Mouse (Mus musculus) forebrain, embryonic 13.5 days (tissue): Measurements from ENCODE around the gene Cfap43. TPM values are rescaled to one million over a fixed set of nuclear protein-coding genes. Genes with fewer than 3 reads are reported as not detected.
A peak's percentile ranks its signal among the peaks of the same experiment; 100 is the strongest.

Experiments used
- ATAC-seq: fragments of 200-750 bp; cut with Nextera tagmentation; 2 replicates; pipeline ENCODE4 v1.8.0; 2017
- H3K27ac ChIP-seq: fragments of 300-500 bp; sonication (generic); 2 replicates; pipeline ENCODE4 v1.5.1; 2015; ENCODE audit warnings: inconsistent platforms, mild to moderate bottlenecking, moderate library complexity
- H3K27me3 ChIP-seq: fragments of 300-500 bp; sonication (generic); 2 replicates; pipeline ENCODE4 v1.6.1; 2015; ENCODE audit warnings: mild to moderate bottlenecking, inconsistent platforms
- H3K36me3 ChIP-seq: fragments of 300-500 bp; sonication (generic); 2 replicates; pipeline ENCODE4 v1.6.1; 2015; ENCODE audit warnings: mild to moderate bottlenecking, inconsistent platforms; ENCODE audit not compliant: poor library complexity, severe bottlenecking
- H3K4me1 ChIP-seq: fragments of 300-500 bp; sonication (generic); 2 replicates; pipeline ENCODE4 v1.6.1; 2015; ENCODE audit warnings: inconsistent platforms
- H3K4me2 ChIP-seq: fragments of 300-500 bp; sonication (generic); 2 replicates; pipeline ENCODE4 v1.6.1; 2015; ENCODE audit warnings: inconsistent platforms, mild to moderate bottlenecking, moderate library complexity
- H3K4me3 ChIP-seq: fragments of 300-500 bp; sonication (generic); 2 replicates; pipeline ENCODE4 v1.5.1; 2015; ENCODE audit warnings: mild to moderate bottlenecking, inconsistent platforms
- H3K9ac ChIP-seq: fragments of 300-500 bp; sonication (generic); 2 replicates; pipeline ENCODE4 v1.6.1; 2015; ENCODE audit warnings: mild to moderate bottlenecking, inconsistent platforms
- H3K9me3 ChIP-seq: fragments of 300-500 bp; sonication (generic); replicated peaks from 2 replicates; pipeline ENCODE4 v1.6.1; 2016; ENCODE audit warnings: inconsistent platforms
- WGBS: fragments of 180-500 bp; shearing (Covaris S2); methylation state at CpG from one replicate; pipeline ENCODE4 v1.1.7; 2015; 5-methylcytosine and 5-hydroxymethylcytosine counted together
- polyA plus RNA-seq: library from polyadenylated mRNA; unstranded; fragments of >200 nt; fragmentation: Nextera tagmentation; extraction: Ambion mirVana; gene quantifications from 2 replicates; pipeline ENCODE4 v1.2.1, GENCODE M21; 2015

The Cfap43 gene
- polyA plus RNA-seq, 1 experiment from 2014 or later, result 0.66 TPM

- WGBS, result 84% methylated on average over 7 of the region's 7 CpGs
- H3K27ac ChIP-seq, result no peak overlapping the region
- no peak overlapping the region for H3K9ac ChIP-seq
- no peaks in the 10 kb centered on the region for H3K4me1 ChIP-seq
- H3K27me3 ChIP-seq, result peaks cover 5% of the 10 kb centered on the region; the same call in 1 of the 2 replicates
- ATAC-seq, result no peak
- no peaks in the 10 kb centered on the region for H3K9me3 ChIP-seq
- H3K36me3 ChIP-seq, result no peaks in the 10 kb centered on the region
- H3K4me2 ChIP-seq, result no peak overlapping the region
- no peak overlapping the region for H3K4me3 ChIP-seq
These were observed 83.3 kb downstream of the Cfap43 start for GRCm38 (mm10) chr19:47835776-47836175.

GRCm38 (mm10) chr19:47834614-47835013 is 84.5 kb downstream of the Cfap43 start:
- H3K9me3 ChIP-seq, result no peaks in the 10 kb centered on the region
- ATAC-seq, result no peak
- WGBS, result over 99% methylated on average over 5 of the region's 5 CpGs
- H3K9ac ChIP-seq, result no peak overlapping the region
- no peaks in the 10 kb centered on the region for H3K4me1 ChIP-seq
- H3K27me3 ChIP-seq, result peaks cover 5% of the 10 kb centered on the region; the same call in 1 of the 2 replicates
- no peaks in the 10 kb centered on the region for H3K36me3 ChIP-seq
- H3K4me2 ChIP-seq, result no peak overlapping the region
- no peak overlapping the region for H3K27ac ChIP-seq
- H3K4me3 ChIP-seq, result no peak overlapping the region

GRCm38 (mm10) chr19:47832316-47832715 is 86.8 kb downstream of the Cfap43 start:
- H3K9me3 ChIP-seq, result no peaks in the 10 kb centered on the region
- H3K36me3 ChIP-seq, result no peaks in the 10 kb centered on the region
- no peak for ATAC-seq
- H3K27me3 ChIP-seq, result peaks cover 5% of the 10 kb centered on the region; the same call in 1 of the 2 replicates
- no peak overlapping the region for H3K27ac ChIP-seq
- no peak overlapping the region for H3K9ac ChIP-seq
- no peak overlapping the region for H3K4me3 ChIP-seq
- no peaks in the 10 kb centered on the region for H3K4me1 ChIP-seq
- no peak overlapping the region for H3K4me2 ChIP-seq
- 84% methylated on average over 16 of the region's 16 CpGs for WGBS

GRCm38 (mm10) chr19:47831111-47831510 is 88.0 kb downstream of the Cfap43 start:
- Histone ChIP-seq H3K4me1 (no peaks in the 10 kb centered on the region), H3K9ac (no peak overlapping the region), H3K4me2 (no peak overlapping the region), H3K27ac (no peak overlapping the region), H3K36me3 (no peaks in the 10 kb centered on the region), H3K4me3 (no peak overlapping the region), H3K9me3 (no peaks in the 10 kb centered on the region), H3K27me3 (0 out of 2 replicates have a peak, but pooled peaks cover 3% of the 10 kb centered on the region)
- no peak for ATAC-seq
- WGBS, result 95% methylated on average over 8 of the region's 8 CpGs

- Histone ChIP-seq H3K36me3 (no peaks in the 10 kb centered on the region), H3K4me3 (no peak overlapping the region), H3K27ac (no peak overlapping the region), H3K9ac (no peak overlapping the region), H3K4me1 (no peaks in the 10 kb centered on the region), H3K4me2 (no peak overlapping the region), H3K9me3 (no peaks in the 10 kb centered on the region), H3K27me3 (no peaks in the 10 kb centered on the region)
- no peak for ATAC-seq
- 88% methylated on average over 14 of the region's 14 CpGs for WGBS
These were observed 89.1 kb downstream of the Cfap43 start for GRCm38 (mm10) chr19:47829913-47830450.

- Histone ChIP-seq H3K36me3 (no peaks in the 10 kb centered on the region), H3K9ac (no peak overlapping the region), H3K27ac (no peak overlapping the region), H3K27me3 (0 out of 2 replicates have a peak, but pooled peaks cover 5% of the 10 kb centered on the region), H3K4me1 (no peaks in the 10 kb centered on the region), H3K9me3 (no peaks in the 10 kb centered on the region), H3K4me2 (no peak overlapping the region), H3K4me3 (no peak overlapping the region)
- WGBS, result 86% methylated on average over 5 of the region's 5 CpGs
- ATAC-seq, result no peak
These were observed 95.1 kb downstream of the Cfap43 start for GRCm38 (mm10) chr19:47824026-47824425.

- Histone ChIP-seq H3K9me3 (no peaks in the 10 kb centered on the region), H3K27ac (no peak overlapping the region), H3K27me3 (0 out of 2 replicates have a peak, but pooled peaks cover 5% of the 10 kb centered on the region), H3K36me3 (no peaks in the 10 kb centered on the region), H3K4me1 (no peaks in the 10 kb centered on the region), H3K9ac (no peak overlapping the region), H3K4me3 (no peak overlapping the region), H3K4me2 (no peak overlapping the region)
- ATAC-seq, result no peak
- WGBS, result 33% methylated on average over 8 of the region's 8 CpGs
These were observed 96.8 kb downstream of the Cfap43 start for GRCm38 (mm10) chr19:47822143-47822796.

- ATAC-seq, result no peak
- 61% methylated on average over 7 of the region's 7 CpGs for WGBS
- H3K4me3 ChIP-seq, result no peak overlapping the region
- no peak overlapping the region for H3K4me2 ChIP-seq
- no peak overlapping the region for H3K27ac ChIP-seq
- H3K9ac ChIP-seq, result no peak overlapping the region
- H3K9me3 ChIP-seq, result no peaks in the 10 kb centered on the region
- H3K36me3 ChIP-seq, result no peaks in the 10 kb centered on the region
- 0 out of 2 replicates have a peak, but pooled peaks cover 5% of the 10 kb centered on the region for H3K27me3 ChIP-seq
- no peaks in the 10 kb centered on the region for H3K4me1 ChIP-seq
These were observed 97.6 kb downstream of the Cfap43 start for GRCm38 (mm10) chr19:47821494-47821872.

- H3K4me3 ChIP-seq, result no peak overlapping the region
- no peaks in the 10 kb centered on the region for H3K9me3 ChIP-seq
- peak; percentile 65; the same call in 1 of the 2 replicates for ATAC-seq
- H3K9ac ChIP-seq, result no peak overlapping the region
- H3K4me1 ChIP-seq, result no peaks in the 10 kb centered on the region
- no peaks in the 10 kb centered on the region for H3K36me3 ChIP-seq
- 21% methylated on average over 8 of the region's 9 CpGs for WGBS
- H3K4me2 ChIP-seq, result no peak overlapping the region
- H3K27me3 ChIP-seq, result 0 out of 2 replicates have a peak, but pooled peaks cover 5% of the 10 kb centered on the region
- H3K27ac ChIP-seq, result no peak overlapping the region
These were observed 98.1 kb downstream of the Cfap43 start for GRCm38 (mm10) chr19:47820832-47821493.

GRCm38 (mm10) chr19:47817692-47818091 is 101.4 kb downstream of the Cfap43 start:
- H3K36me3 ChIP-seq, result no peaks in the 10 kb centered on the region
- 0 out of 2 replicates have a peak, but pooled peaks cover 5% of the 10 kb centered on the region for H3K27me3 ChIP-seq
- H3K4me3 ChIP-seq, result no peak overlapping the region
- no peaks in the 10 kb centered on the region for H3K9me3 ChIP-seq
- no peak; the same call in 1 of the 2 replicates for ATAC-seq
- no peak overlapping the region for H3K4me2 ChIP-seq
- H3K9ac ChIP-seq, result no peak overlapping the region
- no peak overlapping the region; the same call in 1 of the 2 replicates for H3K27ac ChIP-seq
- WGBS, result 91% methylated on average over 9 of the region's 9 CpGs
- H3K4me1 ChIP-seq, result 0 out of 2 replicates have a peak, but pooled peaks cover 6% of the 10 kb centered on the region

GRCm38 (mm10) chr19:47814721-47815120 is 104.4 kb downstream of the Cfap43 start:
- no peak overlapping the region for H3K27ac ChIP-seq
- H3K27me3 ChIP-seq, result no peaks in the 10 kb centered on the region
- H3K4me3 ChIP-seq, result no peak overlapping the region
- no peak for ATAC-seq
- 84% methylated on average over 5 of the region's 5 CpGs for WGBS
- no peak overlapping the region for H3K9ac ChIP-seq
- H3K36me3 ChIP-seq, result no peaks in the 10 kb centered on the region
- H3K9me3 ChIP-seq, result no peaks in the 10 kb centered on the region
- H3K4me2 ChIP-seq, result no peak overlapping the region
- H3K4me1 ChIP-seq, result 0 out of 2 replicates have a peak, but pooled peaks cover 6% of the 10 kb centered on the region

- no peaks in the 10 kb centered on the region for H3K36me3 ChIP-seq
- H3K4me2 ChIP-seq, result no peak overlapping the region
- no peaks in the 10 kb centered on the region for H3K27me3 ChIP-seq
- H3K27ac ChIP-seq, result no peak overlapping the region
- no peak overlapping the region for H3K4me3 ChIP-seq
- H3K4me1 ChIP-seq, result 0 out of 2 replicates have a peak, but pooled peaks cover 6% of the 10 kb centered on the region
- no peaks in the 10 kb centered on the region for H3K9me3 ChIP-seq
- no peak for ATAC-seq
- H3K9ac ChIP-seq, result no peak overlapping the region
- WGBS, result 78% methylated on average over 10 of the region's 10 CpGs
These were observed 107.0 kb downstream of the Cfap43 start for GRCm38 (mm10) chr19:47812091-47812490.
